Mouse (Mus musculus): Measurements from ENCODE around the gene Olfr332. TPM values are rescaled to one million over a fixed set of nuclear protein-coding genes. Genes with fewer than 3 reads are reported as not detected.

Gene Olfr332
- polyA plus RNA-seq, 1 experiment from 2014 or later, result not detected

Other genes with a start within 250 kb of the Olfr332 start
- 0.08 TPM in 1 of 2 replicates, not detected in the other for gene 4930438A08Rik, start 217.8 kb downstream of the Olfr332 start, polyA plus RNA-seq (2015; fragmentation: Nextera tagmentation; extraction: Ambion mirVana)
- 26.7 and 27.1 TPM in 2 replicates for gene Zfp692, start 185.5 kb downstream of the Olfr332 start, polyA plus RNA-seq (2015; fragmentation: Nextera tagmentation; extraction: Ambion mirVana)
- gene Zfp672, start 162.2 kb downstream of the Olfr332 start, polyA plus RNA-seq (2015; fragmentation: Nextera tagmentation; extraction: Ambion mirVana), result 38.4 and 40.2 TPM in 2 replicates
- gene Sh3bp5l, start 161.8 kb downstream of the Olfr332 start, polyA plus RNA-seq (2015; fragmentation: Nextera tagmentation; extraction: Ambion mirVana), result 48.5 and 49.9 TPM in 2 replicates
- not detected in 2 replicates for gene Lypd8, start 113.5 kb downstream of the Olfr332 start, polyA plus RNA-seq (2015; fragmentation: Nextera tagmentation; extraction: Ambion mirVana)
- gene 1810065E05Rik, start 71.4 kb downstream of the Olfr332 start, polyA plus RNA-seq (2015; fragmentation: Nextera tagmentation; extraction: Ambion mirVana), result not detected in 2 replicates
- not detected in 2 replicates for gene Gm12253, start 60.0 kb downstream of the Olfr332 start, polyA plus RNA-seq (2015; fragmentation: Nextera tagmentation; extraction: Ambion mirVana)
- not detected in 2 replicates for gene Lypd9, start 39.6 kb downstream of the Olfr332 start, polyA plus RNA-seq (2015; fragmentation: Nextera tagmentation; extraction: Ambion mirVana)
- not detected in 2 replicates for gene Olfr30, start 30.3 kb downstream of the Olfr332 start, polyA plus RNA-seq (2015; fragmentation: Nextera tagmentation; extraction: Ambion mirVana)
- gene Olfr331, start 10.0 kb upstream of the Olfr332 start, polyA plus RNA-seq (2015; fragmentation: Nextera tagmentation; extraction: Ambion mirVana), result not detected in 2 replicates
- not detected in 2 replicates for gene Olfr330, start 42.3 kb upstream of the Olfr332 start, polyA plus RNA-seq (2015; fragmentation: Nextera tagmentation; extraction: Ambion mirVana)
- not detected in 2 replicates for gene Olfr329-ps, start 53.9 kb upstream of the Olfr332 start, polyA plus RNA-seq (2015; fragmentation: Nextera tagmentation; extraction: Ambion mirVana)
- gene Olfr328, start 63.1 kb upstream of the Olfr332 start, polyA plus RNA-seq (2015; fragmentation: Nextera tagmentation; extraction: Ambion mirVana), result 0.09 TPM in 1 of 2 replicates, not detected in the other
- gene Olfr224, start 78.0 kb upstream of the Olfr332 start, polyA plus RNA-seq (2015; fragmentation: Nextera tagmentation; extraction: Ambion mirVana), result not detected in 2 replicates
- gene Olfr325, start 85.2 kb upstream of the Olfr332 start, polyA plus RNA-seq (2015; fragmentation: Nextera tagmentation; extraction: Ambion mirVana), result not detected in 2 replicates
- not detected in 2 replicates for gene Olfr324, start 102.6 kb upstream of the Olfr332 start, polyA plus RNA-seq (2015; fragmentation: Nextera tagmentation; extraction: Ambion mirVana)
- gene 2210407C18Rik, start 123.5 kb upstream of the Olfr332 start, polyA plus RNA-seq (2015; fragmentation: Nextera tagmentation; extraction: Ambion mirVana), result not detected in 2 replicates
- not detected in 2 replicates for gene Olfr323, start 137.9 kb upstream of the Olfr332 start, polyA plus RNA-seq (2015; fragmentation: Nextera tagmentation; extraction: Ambion mirVana)
- 0.14 and 0.19 TPM in 2 replicates for gene Trim58, start 147.9 kb upstream of the Olfr332 start, polyA plus RNA-seq (2015; fragmentation: Nextera tagmentation; extraction: Ambion mirVana)
- gene Olfr322, start 166.2 kb upstream of the Olfr332 start, polyA plus RNA-seq (2015; fragmentation: Nextera tagmentation; extraction: Ambion mirVana), result not detected in 2 replicates
- gene Olfr320, start 188.5 kb upstream of the Olfr332 start, polyA plus RNA-seq (2015; fragmentation: Nextera tagmentation; extraction: Ambion mirVana), result not detected in 2 replicates
- not detected in 2 replicates for gene Olfr319, start 206.6 kb upstream of the Olfr332 start, polyA plus RNA-seq (2015; fragmentation: Nextera tagmentation; extraction: Ambion mirVana)
- not detected in 2 replicates for gene Olfr318, start 231.5 kb upstream of the Olfr332 start, polyA plus RNA-seq (2015; fragmentation: Nextera tagmentation; extraction: Ambion mirVana)
- 0.14 and 0.23 TPM in 2 replicates for gene Olfr317, start 246.7 kb upstream of the Olfr332 start, polyA plus RNA-seq (2015; fragmentation: Nextera tagmentation; extraction: Ambion mirVana)

Data from hindbrain, embryonic 13.5 days (tissue).